Mouse (Mus musculus) stomach, adult 2 months (tissue): ENCODE measurements around the gene 4930578G10Rik. TPM values are rescaled to one million over a fixed set of nuclear protein-coding genes. Genes with fewer than 3 reads are reported as not detected.

ENCODE experiments used
- polyA plus RNA-seq: library from polyadenylated mRNA; depleted of rRNA; stranded (reverse); fragments of >200 nt; gene quantifications from 2 replicates; pipeline ENCODE4 v1.2.3, GENCODE M21; 2012; rRNA removed

The 4930578G10Rik gene
- polyA plus RNA-seq = not detected in 2 replicates

GRCm38 (mm10) chr4:42735245-42735644 is at the start of gene 4930578G10Rik:
TSS of gene 4930578G10Rik (plus strand) at chr4:42735545.

GRCm38 (mm10) chr4:42756477-42756876 is 21.1 kb downstream of the 4930578G10Rik start, which contains the start of gene Ccl19:
TSS of gene Ccl19 (minus strand) at chr4:42756577.

DNA sequence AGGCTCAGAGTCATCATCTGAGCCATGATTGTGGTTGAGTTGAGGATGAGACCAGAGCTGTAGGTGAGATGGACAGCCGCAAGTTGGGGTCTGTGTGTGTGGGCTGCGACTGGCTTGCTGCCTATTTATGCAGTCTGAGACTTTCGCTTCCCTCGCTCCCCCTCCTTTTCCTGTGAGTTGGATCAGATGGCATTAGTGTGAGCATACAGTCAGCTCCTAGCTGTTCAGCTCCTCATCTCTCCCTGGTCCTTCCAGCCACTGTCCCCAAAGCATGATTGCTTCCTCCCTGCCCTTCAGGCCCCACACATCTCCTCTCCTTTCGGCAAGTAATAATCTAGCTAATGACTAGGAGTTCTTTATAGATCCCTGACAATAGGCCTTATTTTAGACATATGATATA is 38.5 kb downstream of the 4930578G10Rik start, which contains the start of gene Ccl21a:
Ccl21a (minus strand) TSS at position 101 of the 400 bp plus-strand sequence.

GRCm38 (mm10) chr4:42853788-42854187 is 118.4 kb downstream of the 4930578G10Rik start, which contains the start of gene Fam205a1:
TSS of gene Fam205a1 (minus strand) at chr4:42853888.

GRCm38 (mm10) chr4:42856671-42857070 is 121.3 kb downstream of the 4930578G10Rik start, which contains the start of gene Gm12394:
TSS of gene Gm12394 (minus strand) at chr4:42856771.

DNA sequence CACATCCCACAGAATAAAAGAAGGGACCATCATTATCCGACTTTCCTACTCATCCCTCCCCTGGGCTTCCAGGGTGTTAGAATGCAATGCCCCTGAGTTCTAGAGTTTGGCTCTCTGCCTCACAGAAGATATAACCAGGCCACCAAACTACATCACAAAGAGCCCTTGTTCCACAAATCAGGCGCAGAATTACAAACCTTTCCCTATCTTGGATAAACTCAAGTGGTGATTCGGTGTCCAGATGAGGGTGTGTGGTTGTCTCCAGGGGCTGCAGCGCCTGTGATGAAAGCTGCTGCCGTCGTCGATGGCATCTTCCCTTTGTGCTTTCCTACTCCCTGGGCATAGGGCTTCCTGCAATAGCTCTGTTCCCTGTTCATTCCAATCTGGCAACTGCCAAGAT is 138.8 kb downstream of the 4930578G10Rik start, which contains the start of gene Fam205c:
Fam205c (minus strand) TSS at position 101 of the 400 bp plus-strand sequence.

Other genes starting within 250 kb of the 4930578G10Rik start
- gene Fam205a2, start 207.4 kb upstream of the 4930578G10Rik start, polyA plus RNA-seq = not detected in 2 replicates
- gene Gm10591, start 123.3 kb upstream of the 4930578G10Rik start, polyA plus RNA-seq = 1.3 TPM in 1 of 2 replicates, not detected in the other
- 0.63 TPM in 1 of 2 replicates, not detected in the other for gene Gm2564, start 105.8 kb upstream of the 4930578G10Rik start, polyA plus RNA-seq
- gene Ccl27b, start 80.3 kb upstream of the 4930578G10Rik start, polyA plus RNA-seq = not detected in 2 replicates
- 0.09 and 0.14 TPM in 2 replicates for gene Il11ra2, start 73.7 kb upstream of the 4930578G10Rik start, polyA plus RNA-seq
- 0.86 and 1.9 TPM in 2 replicates for gene Ccl19, start 21.0 kb downstream of the 4930578G10Rik start, polyA plus RNA-seq
- gene Ccl21a, start 38.4 kb downstream of the 4930578G10Rik start, polyA plus RNA-seq = 14.0 and 19.6 TPM in 2 replicates
- gene Fam205a1, start 118.3 kb downstream of the 4930578G10Rik start, polyA plus RNA-seq = not detected in 2 replicates
- not detected in 2 replicates for gene Gm12394, start 121.2 kb downstream of the 4930578G10Rik start, polyA plus RNA-seq
- gene Fam205c, start 138.7 kb downstream of the 4930578G10Rik start, polyA plus RNA-seq = not detected in 2 replicates
- gene Phf24, start 181.1 kb downstream of the 4930578G10Rik start, polyA plus RNA-seq = 1.5 and 2.4 TPM in 2 replicates
- 10.8 and 12.7 TPM in 2 replicates for gene Dnajb5, start 214.3 kb downstream of the 4930578G10Rik start, polyA plus RNA-seq
- not detected in 2 replicates for gene 1700022I11Rik, start 234.1 kb downstream of the 4930578G10Rik start, polyA plus RNA-seq